Mouse (Mus musculus) liver, embryonic 15.5 days (tissue): ENCODE data around the gene Il2rb. TPM values are rescaled to one million over a fixed set of nuclear protein-coding genes. Genes with fewer than 3 reads are reported as not detected.

ENCODE experiments used
- ATAC-seq: fragments of 200-750 bp; cut with Nextera tagmentation; 2 replicates; pipeline ENCODE4 v1.8.0; 2017; ENCODE audit warnings: moderate number of reproducible peaks, mild to moderate bottlenecking, moderate library complexity; ENCODE audit not compliant: insufficient read depth
- H3K27ac ChIP-seq: fragments of 300-500 bp; sonication (generic); replicated peaks from 2 replicates; pipeline ENCODE4 v1.5.1; 2015; ENCODE audit warnings: mild to moderate bottlenecking, inconsistent platforms
- H3K27me3 ChIP-seq: fragments of 300-500 bp; sonication (generic); 2 replicates; pipeline ENCODE4 v1.6.1; 2015; ENCODE audit warnings: mild to moderate bottlenecking, inconsistent platforms
- H3K36me3 ChIP-seq: fragments of 300-500 bp; sonication (generic); replicated peaks from 2 replicates; pipeline ENCODE4 v1.6.1; 2015; ENCODE audit warnings: moderate library complexity, mild to moderate bottlenecking, inconsistent platforms
- H3K4me1 ChIP-seq: fragments of 300-500 bp; sonication (generic); replicated peaks from 2 replicates; pipeline ENCODE4 v1.6.1; 2015; ENCODE audit warnings: inconsistent platforms
- H3K4me2 ChIP-seq: fragments of 300-500 bp; sonication (generic); 2 replicates; pipeline ENCODE4 v1.6.1; 2015; ENCODE audit warnings: moderate library complexity, mild to moderate bottlenecking, inconsistent platforms
- H3K4me3 ChIP-seq: fragments of 300-500 bp; sonication (generic); replicated peaks from 2 replicates; pipeline ENCODE4 v1.5.1; 2015; ENCODE audit warnings: mild to moderate bottlenecking, inconsistent platforms
- H3K9ac ChIP-seq: fragments of 300-500 bp; sonication (generic); 2 replicates; pipeline ENCODE4 v1.6.1; 2015; ENCODE audit warnings: moderate library complexity, mild to moderate bottlenecking, inconsistent platforms
- H3K9me3 ChIP-seq: fragments of 300-500 bp; sonication (generic); replicated peaks from 2 replicates; pipeline ENCODE4 v1.6.1; 2016; ENCODE audit warnings: inconsistent platforms
- WGBS: fragments of 180-500 bp; shearing (Covaris S2); methylation state at CpG from one replicate; pipeline ENCODE4 v1.1.7; 2015; ENCODE audit warnings: mixed read lengths; ENCODE audit not compliant: insufficient replicate concordance; 5-methylcytosine and 5-hydroxymethylcytosine counted together
- polyA plus RNA-seq: library from polyadenylated mRNA; unstranded; fragments of >200 nt; fragmentation: Nextera tagmentation; extraction: Ambion mirVana; gene quantifications from 2 replicates; pipeline ENCODE4 v1.2.1, GENCODE M21; 2015

Gene Il2rb
- polyA plus RNA-seq, 1 experiment from 2014 or later, result 0.58 TPM

GRCm38 (mm10) chr15:78434896-78435520, 60.1 kb downstream of the Il2rb start:
- H3K4me2 ChIP-seq, result no peak overlapping the region
- peaks cover 47% of the 10 kb centered on the region for H3K27me3 ChIP-seq
- H3K4me3 ChIP-seq, result no peak overlapping the region
- no peak for ATAC-seq
- peaks cover 33% of the 10 kb centered on the region for H3K4me1 ChIP-seq
- no peak overlapping the region for H3K9ac ChIP-seq
- no peaks in the 10 kb centered on the region for H3K9me3 ChIP-seq
- WGBS, result 29% methylated on average over 6 of the region's 6 CpGs
- no peaks in the 10 kb centered on the region for H3K36me3 ChIP-seq
- no peak overlapping the region for H3K27ac ChIP-seq

GRCm38 (mm10) chr15:78431541-78432121, 63.4 kb downstream of the Il2rb start:
- Histone ChIP-seq H3K36me3 (no peaks in the 10 kb centered on the region), H3K4me2 (no peak overlapping the region), H3K4me1 (peaks cover 22% of the 10 kb centered on the region), H3K27me3 (peaks cover 61% of the 10 kb centered on the region), H3K4me3 (no peak overlapping the region), H3K9ac (no peak overlapping the region), H3K9me3 (no peaks in the 10 kb centered on the region), H3K27ac (peak overlapping the region; percentile 65)
- ATAC-seq, result peak; percentile 26; the same call in 1 of the 2 replicates
- WGBS, result 48% methylated on average over 7 of the region's 7 CpGs

GRCm38 (mm10) chr15:78430874-78431273, 64.2 kb downstream of the Il2rb start:
- 67% methylated on average over 10 of the region's 10 CpGs for WGBS
- Histone ChIP-seq H3K4me1 (peaks cover 18% of the 10 kb centered on the region), H3K27ac (no peak overlapping the region), H3K36me3 (no peaks in the 10 kb centered on the region), H3K4me2 (no peak overlapping the region), H3K9ac (no peak overlapping the region), H3K27me3 (peaks cover 59% of the 10 kb centered on the region), H3K9me3 (no peaks in the 10 kb centered on the region), H3K4me3 (no peak overlapping the region)
- ATAC-seq, result no peak

GRCm38 (mm10) chr15:78429871-78430622, 65.0 kb downstream of the Il2rb start:
- Histone ChIP-seq H3K4me1 (peaks cover 21% of the 10 kb centered on the region), H3K36me3 (no peaks in the 10 kb centered on the region), H3K9ac (no peak overlapping the region), H3K9me3 (no peaks in the 10 kb centered on the region), H3K4me2 (no peak overlapping the region), H3K4me3 (no peak overlapping the region), H3K27ac (no peak overlapping the region; the same call in 1 of the 2 replicates), H3K27me3 (peaks cover 59% of the 10 kb centered on the region)
- WGBS, result 38% methylated on average over 13 of the region's 13 CpGs
- ATAC-seq, result no peak

Other genes with a start within 250 kb of the Il2rb start
- 1.4 and 1.5 TPM in 2 replicates for gene Csf2rb2, start 189.6 kb downstream of the Il2rb start, polyA plus RNA-seq
- gene Csf2rb, start 169.5 kb downstream of the Il2rb start, polyA plus RNA-seq, result 7.2 and 7.4 TPM in 2 replicates
- gene Tex33, start 99.4 kb downstream of the Il2rb start, polyA plus RNA-seq, result not detected in 2 replicates
- 200 and 245 TPM in 2 replicates for gene Tst, start 89.4 kb downstream of the Il2rb start, polyA plus RNA-seq
- 5.6 and 5.8 TPM in 2 replicates for gene Mpst, start 88.9 kb downstream of the Il2rb start, polyA plus RNA-seq
- 4.5 and 4.6 TPM in 2 replicates for gene Kctd17, start 66.7 kb downstream of the Il2rb start, polyA plus RNA-seq
- gene Tmprss6, start 26.6 kb downstream of the Il2rb start, polyA plus RNA-seq, result 22.0 and 29.2 TPM in 2 replicates
- gene C1qtnf6, start 36.1 kb upstream of the Il2rb start, polyA plus RNA-seq, result 3.8 and 4.4 TPM in 2 replicates
- gene Sstr3, start 49.4 kb upstream of the Il2rb start, polyA plus RNA-seq, result not detected in 2 replicates
- gene Rac2, start 77.5 kb upstream of the Il2rb start, polyA plus RNA-seq, result 123 and 130 TPM in 2 replicates
- 13.5 and 14.7 TPM in 2 replicates for gene Cyth4, start 101.8 kb upstream of the Il2rb start, polyA plus RNA-seq
- gene Elfn2, start 223.5 kb upstream of the Il2rb start, polyA plus RNA-seq, result not detected in 2 replicates